Mouse (Mus musculus): ENCODE measurements at regions not wholly inside any gene's neighbourhood (a gene's known extent, or its start where the extent isn't known, plus 50 kb on each side); places are given as distances from the start of the nearest gene placed in this dataset.

DNA sequence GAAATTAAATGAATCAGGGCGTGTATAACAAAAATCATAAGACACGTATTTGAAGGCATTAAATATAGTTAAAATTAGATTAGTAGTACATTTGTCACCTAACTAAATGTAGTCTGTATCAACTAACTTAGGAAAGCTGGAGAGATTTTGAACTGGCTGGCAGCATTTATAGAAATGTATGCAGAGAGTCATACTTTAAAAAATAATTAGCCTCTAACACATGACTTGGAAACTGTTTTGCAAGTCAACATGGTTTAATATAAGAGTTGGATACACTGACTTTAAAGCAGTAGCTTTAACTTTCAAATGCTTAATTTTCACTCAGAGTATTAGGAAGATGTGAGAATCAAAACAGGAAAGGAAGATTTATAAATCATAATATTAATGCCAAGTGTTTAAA lies 439.1 kb upstream of the Ccnh start:
- TF ChIP-seq CTCF (IDR thresholded peaks at IDR 0.05; ENCODE audit: low read depth) (no peak), EP300 (IDR thresholded peaks at IDR 0.05; ENCODE audit: low read depth) (no peak)
- 77% methylated on average over 2 of the region's 2 CpGs for WGBS (ENCODE audit: insufficient replicate concordance)
- no peaks in the 10 kb centered on the region for H3K27me3 ChIP-seq (ENCODE audit: insufficient read depth, low read length)
- DNase-seq (no peak), ATAC-seq (no peak)
- H3K9me3 ChIP-seq (ENCODE audit: low read length): no peaks in the 10 kb centered on the region
- H3K9ac ChIP-seq (replicated peaks): no peak overlapping the region
- H3K4me3 ChIP-seq (ENCODE audit: low read depth, low read length): no peak overlapping the region
- H3K4me2 ChIP-seq (ENCODE audit: low read depth, low read length): no peak overlapping the region
- H3K4me1 ChIP-seq (ENCODE audit: insufficient read depth): no peaks in the 10 kb centered on the region
- H3K36me3 ChIP-seq (replicated peaks; ENCODE audit: insufficient read depth, low read length): no peaks in the 10 kb centered on the region
- H3K27ac ChIP-seq (ENCODE audit: low read depth): no peak overlapping the region

GRCm38 (mm10) chr13:84751576-84752490 lies 437.4 kb upstream of the Ccnh start:
- ATAC-seq: no peak
- Histone ChIP-seq H3K36me3 (replicated peaks; ENCODE audit: insufficient read depth, low read length) (no peaks in the 10 kb centered on the region), H3K9ac (replicated peaks) (no peak overlapping the region), H3K4me3 (ENCODE audit: low read depth, low read length) (no peak overlapping the region), H3K27me3 (ENCODE audit: insufficient read depth, low read length) (no peaks in the 10 kb centered on the region), H3K9me3 (ENCODE audit: low read length) (no peaks in the 10 kb centered on the region), H3K27ac (ENCODE audit: low read depth) (no peak overlapping the region), H3K4me2 (ENCODE audit: low read depth, low read length) (no peak overlapping the region), H3K4me1 (ENCODE audit: insufficient read depth) (no peaks in the 10 kb centered on the region)
- no peak for DNase-seq
- WGBS (ENCODE audit: insufficient replicate concordance): 63% methylated on average over 2 of the region's 2 CpGs
- TF ChIP-seq EP300 (IDR thresholded peaks at IDR 0.05; ENCODE audit: low read depth): no peak
- TF ChIP-seq CTCF (IDR thresholded peaks at IDR 0.05; ENCODE audit: low read depth): no peak

DNA sequence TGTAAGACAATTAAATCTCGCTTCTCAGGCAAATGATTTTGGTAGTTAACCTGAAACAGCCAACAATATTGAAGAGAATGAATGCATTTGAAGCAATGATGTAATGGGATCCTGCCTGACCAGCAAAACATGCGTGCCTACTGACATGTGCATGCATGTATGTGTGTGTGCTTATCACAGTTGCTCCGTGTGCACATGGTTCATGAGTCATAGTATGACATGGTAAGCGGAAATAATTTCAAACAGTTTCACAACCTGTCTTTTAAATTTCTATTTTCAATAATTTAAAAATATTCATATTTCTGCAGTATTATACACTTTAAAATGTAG lies 436.8 kb upstream of the Ccnh start:
- 67% methylated on average over 4 of the region's 4 CpGs for WGBS (ENCODE audit: insufficient replicate concordance)
- Histone ChIP-seq H3K9ac (replicated peaks) (no peak overlapping the region), H3K4me3 (ENCODE audit: low read depth, low read length) (no peak overlapping the region), H3K9me3 (ENCODE audit: low read length) (no peaks in the 10 kb centered on the region), H3K36me3 (replicated peaks; ENCODE audit: insufficient read depth, low read length) (no peaks in the 10 kb centered on the region), H3K4me2 (ENCODE audit: low read depth, low read length) (no peak overlapping the region), H3K4me1 (ENCODE audit: insufficient read depth) (no peaks in the 10 kb centered on the region), H3K27me3 (ENCODE audit: insufficient read depth, low read length) (no peaks in the 10 kb centered on the region), H3K27ac (ENCODE audit: low read depth) (no peak overlapping the region)
- ATAC-seq (no peak), DNase-seq (no peak)
- TF ChIP-seq CTCF (IDR thresholded peaks at IDR 0.05; ENCODE audit: low read depth) (no peak), EP300 (IDR thresholded peaks at IDR 0.05; ENCODE audit: low read depth) (no peak)

- no peaks in the 10 kb centered on the region for H3K36me3 ChIP-seq (replicated peaks; ENCODE audit: insufficient read depth, low read length)
- no peak for TF ChIP-seq CTCF (IDR thresholded peaks at IDR 0.05; ENCODE audit: low read depth)
- TF ChIP-seq EP300 (IDR thresholded peaks at IDR 0.05; ENCODE audit: low read depth): no peak
- no peak for DNase-seq
- no peak overlapping the region for H3K4me3 ChIP-seq (ENCODE audit: low read depth, low read length)
- H3K27me3 ChIP-seq (ENCODE audit: insufficient read depth, low read length): no peaks in the 10 kb centered on the region
- ATAC-seq: no peak
- WGBS (ENCODE audit: insufficient replicate concordance): 80% methylated on average over 4 of the region's 4 CpGs
- no peak overlapping the region for H3K9ac ChIP-seq (replicated peaks)
- H3K4me1 ChIP-seq (ENCODE audit: insufficient read depth): no peaks in the 10 kb centered on the region
- no peak overlapping the region for H3K4me2 ChIP-seq (ENCODE audit: low read depth, low read length)
- H3K27ac ChIP-seq (ENCODE audit: low read depth): no peak overlapping the region
- H3K9me3 ChIP-seq (ENCODE audit: low read length): no peaks in the 10 kb centered on the region
These were observed 435.3 kb upstream of the Ccnh start for GRCm38 (mm10) chr13:84753751-84754500.

DNA sequence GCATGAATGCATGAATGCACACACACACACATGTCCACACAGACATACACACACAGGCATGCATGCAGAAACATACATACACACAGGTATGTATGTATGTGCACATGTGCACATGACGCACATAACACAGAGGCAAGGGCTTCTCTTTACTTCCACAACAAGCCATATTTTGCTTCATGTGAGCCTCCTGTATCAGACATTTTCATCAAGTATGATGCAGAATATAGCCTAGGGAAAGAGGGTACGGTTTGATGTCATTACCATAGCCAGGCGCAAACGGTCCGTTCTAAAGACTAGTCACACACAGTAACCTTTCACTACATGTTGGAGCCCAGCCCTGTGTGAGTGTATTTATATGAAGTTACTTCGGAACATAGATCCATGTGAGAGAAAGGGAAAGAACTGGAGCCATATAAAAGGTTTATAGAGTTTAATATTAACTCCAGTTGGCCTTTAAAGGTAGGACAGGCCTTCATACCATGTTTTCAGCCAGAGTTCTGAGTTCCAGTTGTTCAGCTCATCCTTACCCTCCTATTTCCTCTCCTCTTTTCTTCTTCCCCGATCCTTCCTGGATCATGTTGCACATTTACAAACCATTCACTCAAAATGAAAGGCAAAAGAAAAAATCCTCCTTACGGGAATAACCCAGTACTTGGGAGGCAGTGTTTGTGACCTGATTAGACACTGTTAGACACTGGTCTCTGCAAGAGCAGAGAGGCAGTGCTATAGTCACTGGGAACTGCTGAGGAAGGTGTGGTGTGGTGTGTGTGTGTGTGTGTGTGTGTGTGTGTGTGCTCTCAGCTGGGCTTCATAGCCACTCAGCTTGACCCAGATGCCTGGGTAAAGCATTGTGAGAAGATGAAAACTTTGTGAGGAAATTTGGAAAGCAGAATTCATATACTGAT lies 434.1 kb upstream of the Ccnh start:
- WGBS (ENCODE audit: insufficient replicate concordance): 76% methylated on average over 8 of the region's 8 CpGs
- ATAC-seq: no peak
- DNase-seq: no peak

More for the DNA sequence above, 434.1 kb upstream of the Ccnh start:
- H3K4me3 ChIP-seq (ENCODE audit: low read depth, low read length): no peak overlapping the region
- H3K27me3 ChIP-seq (ENCODE audit: insufficient read depth, low read length): no peaks in the 10 kb centered on the region
- no peaks in the 10 kb centered on the region for H3K4me1 ChIP-seq (ENCODE audit: insufficient read depth)
- TF ChIP-seq EP300 (IDR thresholded peaks at IDR 0.05; ENCODE audit: low read depth) (no peak), CTCF (IDR thresholded peaks at IDR 0.05; ENCODE audit: low read depth) (no peak)
- no peak overlapping the region for H3K9ac ChIP-seq (replicated peaks)
- no peak overlapping the region for H3K27ac ChIP-seq (ENCODE audit: low read depth)
- H3K36me3 ChIP-seq (replicated peaks; ENCODE audit: insufficient read depth, low read length): no peaks in the 10 kb centered on the region
- H3K9me3 ChIP-seq (ENCODE audit: low read length): no peaks in the 10 kb centered on the region
- no peak overlapping the region for H3K4me2 ChIP-seq (ENCODE audit: low read depth, low read length)

Measured in liver, postnatal 0 days (tissue).